Mouse (Mus musculus) layer of hippocampus, adult 9-10 months (tissue): ENCODE measurements around the gene Acss1.

Experiments used
- DNase-seq: peaks from one replicate; pipeline ENCODE4 v3.0.0; 2022; ENCODE audit warnings: low spot score

The Acss1 gene

DNA sequence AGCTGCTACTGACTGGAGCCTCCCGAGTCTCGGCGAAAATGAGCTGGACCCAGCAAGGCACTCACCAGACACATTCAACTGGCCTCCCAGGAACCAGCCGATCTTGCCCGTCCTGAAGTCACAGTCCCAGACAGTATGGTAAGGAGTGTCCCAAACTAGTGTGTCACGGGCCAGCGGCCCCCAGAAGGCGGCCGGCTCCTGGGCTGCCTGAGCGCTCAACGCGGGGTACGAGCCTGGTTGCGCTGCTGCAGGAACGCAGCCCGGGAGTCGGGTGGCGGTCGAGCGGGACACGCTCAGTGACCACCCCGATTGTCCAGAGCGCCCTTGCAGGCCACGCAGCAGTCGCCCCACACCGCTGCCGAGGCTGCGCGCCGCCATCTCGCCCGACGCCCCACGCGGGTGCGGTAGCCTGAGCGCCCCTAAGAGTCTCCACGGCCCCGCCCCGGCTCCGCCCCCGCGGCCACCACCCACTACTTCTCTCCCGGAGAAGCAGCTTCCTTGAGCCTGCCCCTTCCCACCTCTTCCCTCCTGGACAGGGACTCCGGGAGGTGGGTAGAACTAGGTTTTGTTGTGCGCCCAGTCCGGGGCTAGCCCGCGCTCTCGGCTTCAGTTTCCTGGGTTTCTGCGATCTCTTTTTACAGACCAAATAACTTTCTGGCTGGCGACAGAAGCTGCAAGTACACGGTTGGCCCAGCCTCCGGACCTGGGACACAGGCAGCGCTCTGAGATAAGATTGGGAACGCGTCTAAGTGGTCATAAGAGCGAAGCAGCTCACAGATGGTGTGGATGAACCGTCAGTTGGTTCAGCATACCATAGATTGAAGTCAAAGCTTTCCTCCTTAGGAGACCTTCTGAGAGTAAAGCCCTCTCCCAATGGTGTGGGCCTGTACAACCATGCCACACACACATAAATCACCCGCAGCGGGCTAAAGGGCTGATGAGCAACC is at the start of gene Acss1:
Gene Acss1, minus strand, starts transcription at position 681 of the 947 bp plus-strand sequence.
- no peak for DNase-seq

DNA sequence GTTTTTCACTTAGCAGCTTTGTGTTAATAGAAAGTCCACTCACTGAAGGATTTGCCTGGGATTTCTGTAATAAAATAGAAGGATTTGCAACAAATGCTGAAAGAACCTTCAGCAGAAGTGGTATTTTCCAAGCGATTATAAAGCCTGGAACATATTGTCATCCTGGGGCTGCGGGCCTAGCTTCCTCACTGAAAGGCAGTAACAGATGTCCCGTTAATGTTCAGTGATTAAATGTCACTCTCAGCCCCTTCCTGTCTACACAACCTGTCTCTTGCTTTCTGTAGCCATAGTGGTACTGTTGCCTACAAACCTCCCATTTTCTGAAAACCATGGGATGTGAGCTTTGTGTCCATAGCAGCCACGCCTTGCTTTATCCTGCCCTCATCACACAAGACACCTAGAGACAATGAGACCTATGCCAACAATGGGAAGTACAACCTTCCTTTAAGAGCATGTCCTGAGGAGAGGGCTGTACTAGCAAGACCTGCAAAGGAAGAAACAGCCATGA is 43.9 kb upstream of the Acss1 start:
- no peak for DNase-seq

DNA sequence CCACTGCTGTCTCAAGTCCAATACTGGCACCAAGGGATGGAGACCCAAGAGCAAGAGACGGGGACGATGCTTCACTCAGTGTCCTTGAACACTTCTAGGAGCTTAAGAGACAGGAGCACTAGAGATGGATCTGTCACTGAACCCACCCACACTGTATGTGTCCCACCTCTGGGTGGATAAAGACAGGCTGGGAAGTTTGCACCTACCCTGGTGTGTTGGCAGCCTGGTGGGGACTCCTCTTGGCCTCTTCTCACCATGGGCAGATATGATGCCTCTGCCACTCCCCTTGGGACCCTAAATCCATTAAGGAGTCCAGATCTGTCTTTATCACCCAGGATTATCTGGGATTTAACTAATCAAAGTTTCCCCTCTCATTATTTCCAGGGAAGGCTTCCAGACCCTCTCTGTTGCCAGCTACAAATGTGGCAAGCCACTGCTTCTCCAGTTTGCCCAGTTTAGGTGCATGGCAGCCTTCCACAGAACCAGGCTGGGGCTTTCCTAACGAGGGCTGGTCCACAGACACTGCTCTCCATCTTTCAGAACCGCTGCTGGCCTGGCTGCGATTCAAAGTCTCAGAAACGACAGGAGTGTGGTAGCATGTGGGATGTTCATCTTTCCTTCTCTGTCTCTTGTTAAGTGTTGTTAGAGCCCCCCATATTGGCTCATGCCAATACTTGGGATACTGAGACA is 23.3 kb upstream of the Acss1 start:
- DNase-seq: no peak

DNA sequence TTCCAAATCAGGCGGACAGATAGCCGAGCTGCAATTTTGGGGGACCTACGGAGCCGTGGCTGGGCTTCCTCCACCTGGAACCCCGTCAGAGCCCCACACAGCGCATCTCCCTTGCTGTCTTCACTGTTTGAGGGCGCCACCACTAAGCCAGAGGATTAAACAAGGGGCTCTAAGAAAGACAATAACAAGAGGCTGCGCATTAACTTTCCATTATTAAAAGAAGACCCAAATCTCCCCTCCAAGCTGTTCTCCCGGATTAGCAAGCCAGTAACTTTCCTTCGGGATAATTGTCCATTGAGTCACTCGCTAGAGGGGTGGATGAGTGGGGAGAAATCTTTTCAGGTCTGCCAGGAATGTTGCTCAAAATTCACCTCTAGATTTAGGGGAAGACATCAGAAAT is 21.9 kb upstream of the Acss1 start:
- DNase-seq: no peak

DNA sequence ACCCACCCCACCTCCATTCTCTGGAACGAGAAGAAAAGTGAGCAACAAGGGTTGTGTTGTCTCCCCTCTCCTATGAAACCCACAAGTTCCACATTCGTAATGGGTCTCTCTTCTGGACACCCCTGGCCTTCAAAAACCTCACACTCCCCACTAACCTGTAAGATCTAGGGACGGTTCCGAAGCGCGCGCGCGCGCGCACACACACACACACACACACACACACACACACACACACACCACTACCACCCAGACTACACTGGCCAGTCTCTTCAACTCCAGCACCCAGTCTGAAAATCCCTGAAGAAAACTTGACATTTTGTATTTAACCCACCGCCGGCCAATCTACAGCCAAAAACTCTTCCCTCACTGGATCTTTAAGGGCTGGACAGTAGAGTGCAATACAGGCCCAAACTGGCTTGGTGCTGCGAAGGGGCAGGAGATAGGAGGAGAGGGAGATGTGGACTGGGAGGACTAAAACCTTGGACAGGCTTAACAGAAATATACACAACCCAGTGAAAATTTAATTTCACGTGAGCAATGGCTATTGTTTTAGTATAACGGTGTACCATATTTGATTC is 21.0 kb upstream of the Acss1 start, which contains the start of gene Vsx1:
Gene Vsx1, minus strand, starts transcription at position 138 of the 578 bp plus-strand sequence.
- DNase-seq: no peak

DNA sequence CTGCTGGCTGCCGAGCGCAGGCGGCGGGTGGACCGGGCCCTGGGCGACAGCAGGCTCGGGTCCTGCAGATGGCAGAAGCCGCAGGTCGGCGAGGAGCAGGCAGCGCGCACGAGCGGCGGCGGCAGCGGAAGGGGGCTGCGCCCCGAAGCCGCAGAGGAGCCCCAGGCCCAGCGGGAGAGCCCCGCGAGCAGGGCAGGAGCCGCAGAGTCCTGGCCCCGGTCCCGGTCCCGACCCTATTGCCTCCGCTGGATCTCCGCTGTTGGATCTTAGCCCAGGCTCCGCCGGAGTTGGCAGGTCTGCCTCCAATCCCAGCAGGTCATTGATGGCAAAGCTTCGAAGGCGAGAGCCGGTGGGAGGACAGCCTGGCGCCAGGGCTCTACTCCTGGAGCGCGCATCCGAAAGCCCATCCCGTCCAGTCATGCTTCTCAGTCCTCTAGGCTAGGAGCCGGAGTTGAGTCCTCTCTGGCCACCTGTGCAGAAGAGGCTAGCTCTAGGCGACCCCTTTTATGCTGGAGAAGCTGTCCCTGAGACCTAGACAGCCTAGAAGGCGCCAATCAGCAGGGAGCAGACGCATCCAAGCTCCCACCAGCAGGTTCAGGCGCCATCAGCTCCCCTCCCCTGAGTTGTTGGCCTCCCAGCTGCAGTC is 20.4 kb upstream of the Acss1 start:
- no peak for DNase-seq

DNA sequence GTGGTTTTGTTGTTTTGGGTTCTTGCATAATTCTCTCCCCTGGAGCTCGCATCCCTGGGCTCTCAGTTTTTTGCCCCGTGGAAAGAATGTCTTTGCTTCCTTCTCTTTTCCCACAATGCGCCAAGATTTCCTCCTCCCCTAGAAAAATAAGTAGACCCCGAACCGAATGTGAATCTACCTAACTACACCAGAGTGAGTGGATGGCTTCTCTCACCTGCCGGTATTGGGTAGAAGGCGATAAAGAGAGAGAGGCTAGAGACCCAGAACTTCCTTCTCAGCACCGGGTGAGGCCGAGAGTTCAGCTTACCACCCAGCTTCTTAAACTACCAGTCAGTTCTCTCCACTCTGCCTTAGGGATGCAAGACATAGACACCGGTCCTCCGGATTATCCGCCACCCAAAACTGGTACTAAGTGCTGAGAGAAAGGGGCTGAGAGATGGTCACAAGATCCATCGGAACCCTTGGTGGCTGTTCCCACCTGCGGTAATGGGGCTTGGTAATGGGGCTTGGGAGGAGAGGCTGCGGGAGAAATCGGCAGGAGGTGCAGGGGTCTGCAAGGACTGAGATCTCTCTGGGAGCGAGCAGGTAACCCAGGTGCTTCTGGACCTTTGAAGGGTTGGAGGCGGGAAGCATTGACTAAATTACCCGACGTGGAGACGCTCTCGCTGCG is 19.7 kb upstream of the Acss1 start:
- DNase-seq: no peak

DNA sequence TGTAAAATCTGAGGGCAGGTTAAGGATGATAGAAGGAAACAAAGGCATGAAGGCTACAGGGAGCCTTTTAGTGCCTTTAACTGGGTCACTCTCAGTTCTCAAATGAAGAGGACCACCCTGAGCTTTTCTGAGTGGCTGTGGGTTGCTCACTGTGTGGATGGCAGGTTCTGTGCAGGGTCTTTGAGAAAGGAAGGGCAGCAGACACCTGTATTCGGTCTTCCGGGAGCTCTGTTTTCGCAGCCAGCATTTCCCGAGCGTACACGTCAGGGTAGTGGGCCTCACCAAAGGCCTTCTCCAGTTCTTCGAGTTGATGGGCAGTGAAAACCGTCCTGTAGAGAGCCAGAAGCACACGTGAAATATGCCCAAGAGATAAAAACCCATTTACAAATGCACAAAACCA is 17.1 kb upstream of the Acss1 start:
- DNase-seq: no peak

DNA sequence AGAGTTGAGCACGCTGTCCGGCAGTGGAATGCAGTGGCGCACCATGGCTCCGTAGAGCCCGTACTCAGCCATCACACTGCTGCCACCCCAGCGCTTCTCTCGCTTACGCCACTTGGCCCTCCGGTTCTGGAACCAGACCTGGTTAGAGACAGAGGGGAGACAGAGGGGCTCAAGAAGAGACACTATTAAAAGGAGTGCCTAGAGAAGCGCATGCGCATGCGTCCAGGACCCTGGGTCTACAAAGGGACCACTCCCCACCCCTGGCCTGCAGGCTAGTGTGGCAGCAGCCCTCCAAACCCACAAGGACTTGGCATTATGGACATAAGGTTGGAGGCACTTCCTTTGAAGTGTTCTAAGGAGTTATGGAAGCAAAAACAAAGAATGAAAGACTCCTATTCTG is 16.2 kb upstream of the Acss1 start:
- DNase-seq: no peak

DNA sequence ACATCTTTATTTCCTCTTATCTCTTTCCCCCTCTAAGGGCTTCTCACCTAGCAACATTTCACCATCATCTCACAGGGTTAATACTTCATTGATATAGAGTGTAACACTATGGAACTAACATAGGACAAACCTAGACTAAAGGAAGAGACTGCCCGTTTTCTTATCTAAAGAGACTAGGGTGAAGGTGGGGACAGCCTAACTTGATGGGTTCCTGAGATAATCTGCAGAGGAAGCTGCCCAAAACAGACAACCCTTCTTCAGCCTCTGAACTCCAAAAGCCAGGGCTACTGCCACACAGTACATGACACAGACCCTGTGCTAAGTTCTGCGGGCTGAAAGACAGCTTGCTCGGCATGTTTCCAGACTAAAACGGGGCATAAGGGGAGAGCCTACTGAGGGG is 13.3 kb upstream of the Acss1 start:
- no peak for DNase-seq

DNA sequence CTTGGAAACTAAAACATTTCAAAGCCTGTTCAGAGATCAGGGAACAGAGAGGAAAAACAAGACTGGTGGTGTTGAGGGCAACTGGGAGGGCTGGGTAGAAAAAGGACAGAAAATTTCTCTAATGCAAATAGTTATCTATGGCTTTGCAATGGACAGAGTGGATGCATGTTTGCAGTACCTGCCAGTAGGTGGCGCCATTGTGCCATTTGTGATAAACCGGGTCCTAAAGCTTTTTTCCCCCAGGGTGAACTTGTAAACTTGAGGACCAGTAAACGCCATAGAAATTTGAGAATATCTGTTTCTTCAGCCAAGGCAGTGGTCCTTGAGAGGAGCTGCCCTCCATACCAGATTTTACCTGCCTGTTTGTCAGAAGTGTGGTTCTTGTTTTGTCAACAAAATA is 10.1 kb upstream of the Acss1 start:
- DNase-seq: no peak

DNA sequence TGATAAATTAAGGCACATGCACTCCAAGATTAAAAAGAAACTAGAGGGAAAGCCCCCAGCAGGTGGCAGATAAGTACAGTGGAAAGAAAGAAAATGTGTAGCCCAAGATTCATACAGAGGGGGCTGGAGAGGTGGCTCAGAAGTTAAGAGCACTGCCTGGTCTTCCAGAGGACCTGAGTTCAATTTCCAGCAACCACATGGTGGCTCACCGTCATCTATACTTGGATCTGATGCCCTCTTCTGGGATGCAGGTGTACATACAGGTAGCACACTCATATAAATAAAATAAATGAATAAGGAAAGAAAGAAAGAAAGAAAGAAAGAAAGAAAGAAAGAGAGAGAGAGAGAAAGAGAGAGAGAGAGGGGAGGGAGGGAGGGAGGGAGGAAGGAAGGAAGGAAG is 7.2 kb upstream of the Acss1 start:
- DNase-seq: no peak

DNA sequence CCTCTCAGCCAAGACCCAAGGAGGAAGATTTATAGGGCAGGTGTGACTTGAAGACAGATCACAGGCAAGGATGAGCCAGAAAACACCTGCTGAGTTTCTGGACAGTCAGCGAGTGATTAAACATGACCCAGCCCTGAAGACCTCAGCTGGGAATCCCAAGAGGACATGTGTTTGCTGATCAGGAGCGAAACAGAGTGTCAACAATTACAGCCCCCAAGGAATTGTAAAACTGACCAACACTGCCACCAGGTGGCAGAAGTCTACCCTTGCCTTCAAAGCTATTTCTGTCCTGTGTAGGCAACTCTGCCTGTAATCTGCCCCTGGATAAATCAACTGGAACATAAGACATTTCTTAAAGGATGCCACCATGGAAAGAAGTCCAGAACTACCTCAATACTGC is 6.6 kb upstream of the Acss1 start:
- no peak for DNase-seq

DNA sequence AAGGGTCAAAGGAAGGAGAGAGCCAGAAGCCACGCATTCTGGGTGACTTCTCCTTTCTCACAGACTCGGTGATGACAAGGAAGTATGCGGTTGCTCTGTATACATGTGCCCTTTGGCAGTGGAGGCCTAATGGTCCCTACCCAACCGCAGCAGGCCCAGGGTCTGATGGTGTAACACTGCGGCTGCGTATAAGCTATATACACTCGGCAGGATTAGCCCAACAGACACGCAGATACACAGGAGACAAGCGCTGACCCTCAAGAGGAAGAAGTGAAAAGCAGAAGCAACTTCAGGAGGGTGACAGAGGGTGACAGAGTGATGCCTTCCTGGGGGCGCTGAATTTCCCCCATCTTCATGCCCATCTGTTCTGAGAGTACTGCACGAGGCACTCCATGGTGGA is 5.6 kb upstream of the Acss1 start:
- no peak for DNase-seq

DNA sequence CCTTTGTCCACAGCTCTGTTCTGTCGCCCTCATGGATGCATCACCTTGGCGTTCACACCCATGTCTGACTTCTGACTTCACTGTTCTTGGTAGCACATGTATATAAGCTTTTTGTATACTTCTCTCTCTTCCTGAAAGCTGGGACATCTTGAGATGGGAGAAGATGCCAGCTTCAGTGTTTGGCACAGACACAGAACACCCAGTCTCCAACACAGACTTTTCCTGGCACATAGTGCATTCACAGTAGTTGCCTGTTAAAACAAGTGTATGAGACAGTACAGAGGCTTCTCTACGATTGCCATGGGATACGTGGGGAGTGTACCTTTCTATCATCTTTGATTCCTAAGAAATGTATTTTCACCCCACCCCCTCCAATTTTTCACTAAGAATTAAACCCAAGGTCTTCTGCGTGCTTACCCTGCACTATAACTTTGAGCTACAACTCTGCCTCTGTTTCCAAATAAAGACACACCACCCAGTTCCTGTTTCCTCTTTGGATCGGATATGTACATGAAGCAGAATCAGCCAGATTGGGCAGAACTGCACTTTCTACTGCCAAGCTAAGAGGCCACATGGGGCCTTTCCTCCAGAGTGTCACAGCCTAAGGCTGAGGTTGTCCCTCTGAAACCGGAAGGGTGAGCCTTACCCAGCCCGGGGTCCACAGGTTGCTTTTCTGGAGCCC is 3.5 kb upstream of the Acss1 start:
- no peak for DNase-seq

DNA sequence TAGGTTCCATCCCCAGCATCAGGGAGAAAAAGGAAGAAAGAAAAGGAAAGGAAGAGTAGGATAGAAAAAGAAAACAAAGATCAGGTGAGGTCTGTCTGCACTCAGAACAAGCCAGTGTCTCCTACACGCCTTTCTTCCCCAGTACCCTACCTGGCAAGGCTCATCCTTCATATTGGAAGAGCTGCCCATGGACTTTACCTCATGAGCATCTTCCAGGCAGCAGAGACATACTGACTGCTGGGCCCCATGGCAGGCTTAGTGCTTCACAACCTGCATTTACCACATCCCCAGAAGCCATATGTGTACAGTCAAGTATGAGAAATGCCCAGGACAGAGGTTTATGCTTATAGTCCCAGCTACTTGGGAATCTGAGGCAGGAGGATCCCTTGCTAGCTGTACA is 2.6 kb upstream of the Acss1 start:
- no peak for DNase-seq

DNA sequence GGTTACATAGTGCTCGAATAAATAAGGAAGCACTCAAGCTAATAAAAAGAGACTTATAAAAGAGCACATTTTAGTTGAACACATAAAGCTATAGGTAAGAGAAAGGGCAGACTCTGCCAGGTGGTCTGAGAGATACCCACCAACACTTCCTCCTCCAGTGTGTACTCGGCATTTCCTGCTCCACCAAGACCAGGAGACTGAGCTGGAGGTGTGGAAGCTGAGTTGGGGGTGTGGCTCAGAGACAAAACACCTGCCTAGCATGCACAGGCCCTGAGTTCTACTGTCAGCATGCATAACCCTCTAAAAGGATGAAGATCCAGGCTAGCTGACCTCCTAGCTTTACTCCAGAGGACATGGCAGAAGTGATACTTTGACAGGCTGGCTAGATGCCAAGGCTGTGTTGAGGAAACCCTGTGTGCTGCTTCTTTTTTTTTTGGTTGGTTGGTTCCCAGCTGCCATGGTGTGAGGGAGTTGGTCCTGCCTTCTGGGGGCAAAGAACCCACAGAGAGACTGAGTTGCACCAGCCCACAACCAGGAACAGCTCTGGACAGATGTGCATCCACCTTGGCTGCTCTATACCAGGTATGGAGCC is 1.2 kb upstream of the Acss1 start:
- no peak for DNase-seq

DNA sequence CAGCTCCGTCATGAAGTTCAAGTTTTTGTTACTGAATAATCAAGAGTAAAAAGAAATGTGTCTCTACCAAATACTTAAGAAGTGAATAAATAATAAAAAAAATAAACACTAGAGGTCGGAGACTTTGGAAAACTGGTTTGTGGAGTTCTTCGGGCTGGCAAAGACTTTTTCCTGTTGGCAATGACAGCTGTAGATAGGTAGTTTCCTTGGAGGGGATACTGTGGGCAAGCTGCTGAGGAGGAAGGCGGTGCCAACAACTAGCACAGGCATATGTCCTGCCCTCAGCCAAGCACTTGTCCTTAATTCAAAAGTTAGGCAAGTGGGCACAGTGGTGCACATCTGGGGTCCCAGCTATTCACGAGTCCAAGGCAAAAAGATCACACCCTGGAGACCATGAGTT is 656 bp upstream of the Acss1 start:
- DNase-seq: no peak

DNA sequence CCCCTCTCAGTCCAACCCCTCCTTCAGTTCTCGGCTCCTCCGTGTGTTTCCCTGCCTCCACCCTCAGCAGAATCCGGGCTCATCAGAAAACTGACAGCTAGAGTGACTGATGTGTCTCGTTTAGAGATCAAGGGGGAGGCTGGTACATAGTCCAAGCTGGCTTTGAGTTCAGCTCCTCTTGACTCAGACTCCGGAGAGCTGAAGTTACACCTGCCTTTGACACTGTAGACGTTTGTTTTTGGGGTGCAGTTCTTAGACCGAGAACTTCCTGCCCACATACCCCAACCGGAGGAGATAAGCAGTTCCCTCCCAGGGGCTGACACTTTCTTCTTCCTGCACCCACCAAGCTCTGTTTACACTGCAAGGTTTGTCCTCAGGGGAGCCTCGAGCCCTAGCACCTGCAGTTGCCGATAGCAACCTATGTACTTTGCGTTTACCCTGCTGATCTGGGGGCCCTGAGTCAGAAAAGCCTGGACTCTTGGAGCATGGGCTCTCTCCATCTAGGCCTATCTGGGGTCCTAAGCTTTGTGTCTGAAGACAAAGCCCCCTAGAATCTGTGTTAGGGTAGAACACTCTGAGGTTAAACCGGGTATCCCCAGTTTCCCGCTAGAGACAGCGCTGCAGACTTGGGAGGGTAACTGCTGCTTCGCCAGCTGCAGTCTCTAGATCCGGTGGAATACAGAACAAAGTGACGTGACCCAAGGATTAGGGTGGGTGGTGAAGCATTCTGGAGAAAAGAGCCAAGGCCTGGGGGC is 1.1 kb downstream of the Acss1 start:
- DNase-seq: no peak

DNA sequence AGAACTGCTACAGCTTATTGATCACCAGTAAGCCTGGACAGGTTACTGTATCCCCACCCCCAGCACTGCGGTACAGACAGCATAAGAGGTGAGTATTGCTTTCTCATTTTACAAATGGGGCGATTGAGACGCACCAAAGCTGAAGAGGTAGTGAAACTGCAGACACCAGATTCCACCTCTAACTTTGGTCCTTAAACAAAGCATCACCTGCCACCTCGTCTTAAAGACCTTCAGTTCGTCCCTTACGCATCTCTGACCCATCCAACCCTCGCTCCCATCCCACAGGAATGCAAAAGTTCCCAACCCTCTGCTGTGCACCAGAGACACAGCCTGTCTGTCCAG is 1.6 kb downstream of the Acss1 start:
- no peak for DNase-seq
